Mouse (Mus musculus) lung, adult 2 months (tissue): Measurements from ENCODE around the gene Hells.

Experiments
- CTCF ChIP-seq: fragments of 200-500 bp; IDR thresholded peaks from 2 replicates; pipeline ENCODE4 v1.5.1; 2011; ENCODE audit warnings: mild to moderate bottlenecking, low read length, control low read depth; ENCODE audit not compliant: insufficient read depth
- POLR2A ChIP-seq: fragments of 200-500 bp; IDR thresholded peaks from 2 replicates; pipeline ENCODE4 v1.6.1; 2011; ENCODE audit warnings: low read depth, mild to moderate bottlenecking, control low read depth, low read length, borderline replicate concordance; ENCODE audit errors: extremely low read depth

GRCm38 (mm10) chr19:39005132-39005531, 74.4 kb downstream of the Hells start:
- TF ChIP-seq POLR2A (no peak), CTCF (no peak)
